Mouse (Mus musculus): ENCODE results near the gene 1700088E04Rik.

Gene 1700088E04Rik

DNA sequence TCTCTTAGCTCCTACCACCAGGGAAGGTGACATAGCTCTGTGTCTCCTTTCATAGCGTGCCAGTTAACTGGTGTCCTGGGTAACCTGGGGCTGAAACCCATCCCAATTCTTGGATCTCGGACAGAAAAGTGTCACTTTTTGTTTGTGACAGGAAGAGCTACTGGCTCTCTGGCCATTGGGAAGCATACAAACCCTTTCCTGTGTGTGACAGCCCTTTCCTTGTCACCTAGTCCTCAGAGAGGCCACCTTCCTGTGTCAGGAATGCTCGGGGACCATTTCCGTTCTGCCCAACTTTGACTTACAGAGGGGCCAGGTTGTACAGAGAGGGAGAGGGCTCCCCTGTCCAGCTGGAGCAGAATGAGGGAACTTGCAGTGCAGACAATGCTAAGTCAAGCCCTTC, 41.6 kb downstream of the 1700088E04Rik start:
- no peak for DNase-seq (ENCODE audit: low spot score)

DNA sequence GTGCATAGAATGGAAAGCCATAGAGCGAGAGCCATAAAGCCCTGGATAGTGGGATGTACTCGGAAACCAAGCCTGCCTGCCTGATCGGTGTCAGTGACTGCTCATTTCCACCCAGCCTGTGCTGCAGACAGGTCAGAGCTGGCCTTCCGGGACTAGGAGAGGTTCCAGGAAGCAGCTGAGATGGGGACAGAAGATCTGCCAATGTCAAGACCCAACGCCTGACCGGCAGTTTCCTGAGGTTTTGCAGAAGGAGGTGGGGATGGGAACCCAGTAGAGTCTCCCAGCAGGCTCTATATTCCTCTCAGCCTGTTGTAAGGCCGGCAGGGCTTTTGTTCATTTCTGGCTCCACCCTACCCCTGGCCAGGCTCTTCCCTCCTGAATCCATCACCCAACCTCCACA, 42.2 kb downstream of the 1700088E04Rik start:
- no peak for DNase-seq (ENCODE audit: low spot score)

DNA sequence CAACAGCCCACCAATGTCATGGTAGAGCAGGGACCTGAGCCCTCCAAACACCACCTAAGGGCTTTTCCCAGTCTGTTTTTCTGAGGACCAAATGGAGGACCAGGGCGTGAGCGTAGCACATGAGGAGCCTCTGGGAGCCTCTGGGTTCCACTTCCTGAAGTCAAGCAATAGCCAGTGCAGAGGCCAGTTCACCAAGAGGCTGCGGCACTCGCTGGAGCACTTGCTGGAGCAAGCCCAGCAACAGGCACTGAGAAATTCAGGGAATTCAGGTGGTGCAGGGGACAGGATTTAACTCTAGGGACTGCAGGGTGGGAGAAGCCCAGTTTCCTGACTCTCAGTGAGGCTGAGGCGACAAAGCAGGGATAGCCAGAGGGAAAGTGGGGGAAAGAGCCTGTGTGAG, 42.8 kb downstream of the 1700088E04Rik start:
- no peak for DNase-seq (ENCODE audit: low spot score)

DNA sequence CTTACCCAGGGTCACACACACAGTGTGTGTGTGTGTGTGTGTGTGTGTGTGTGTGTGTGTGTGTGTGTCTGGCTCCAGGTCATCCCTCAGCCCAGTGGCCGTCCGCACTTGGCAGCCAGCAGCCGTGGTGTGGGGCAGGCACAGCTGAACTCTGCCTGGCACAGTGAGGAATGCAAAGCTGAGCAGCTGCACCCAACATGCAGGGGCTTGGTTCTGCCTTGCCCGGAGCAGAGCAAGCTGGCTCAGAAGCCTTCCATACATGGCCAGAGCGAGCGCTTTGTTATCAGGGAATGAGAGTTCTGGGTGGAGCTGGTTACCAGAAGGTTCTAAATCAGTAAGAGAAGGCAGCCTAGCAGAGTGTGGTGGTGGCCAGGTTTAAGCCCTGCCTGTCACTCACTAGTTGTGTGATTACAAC, 43.4 kb downstream of the 1700088E04Rik start:
- peak; percentile 80 for DNase-seq (ENCODE audit: low spot score)

DNA sequence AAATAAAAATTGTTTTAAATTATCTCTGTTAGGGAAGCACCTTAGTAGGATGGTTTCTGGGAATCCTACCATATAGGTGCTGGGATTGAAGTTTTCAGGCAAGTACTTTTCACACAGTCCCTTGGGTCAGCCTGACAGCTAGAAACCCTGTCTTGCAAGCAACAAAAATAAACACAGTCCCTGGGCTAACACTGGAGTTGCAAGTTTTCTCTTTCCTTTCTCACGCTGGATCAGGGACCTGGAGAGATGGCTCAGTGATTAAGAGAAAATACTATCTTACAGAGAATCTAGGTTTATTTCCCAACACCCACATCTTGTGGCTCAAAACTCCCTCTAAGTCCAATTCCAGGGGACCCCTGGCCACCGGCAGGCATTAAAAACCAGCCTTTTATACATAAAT, 43.9 kb downstream of the 1700088E04Rik start:
- DNase-seq (ENCODE audit: low spot score): no peak

DNA sequence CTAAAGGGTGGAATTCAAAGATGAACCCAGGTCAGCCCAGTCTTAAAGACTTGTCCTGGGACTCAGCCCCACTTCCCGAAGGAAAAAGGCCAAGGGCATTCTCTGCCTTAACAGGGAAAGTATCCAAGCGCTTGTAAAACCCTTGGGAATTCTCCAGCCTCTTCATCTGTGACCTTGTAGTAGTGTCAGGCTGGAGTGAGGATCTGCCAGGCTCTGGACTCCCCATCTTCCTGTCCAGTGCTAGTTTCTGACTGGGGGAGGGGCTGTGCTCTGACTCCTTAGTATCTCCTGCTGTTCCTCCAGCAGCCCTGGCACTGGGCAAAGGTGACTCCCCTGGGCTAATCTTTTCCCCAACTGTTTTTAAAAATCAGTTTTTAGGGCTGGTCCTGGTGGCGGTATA, 44.5 kb downstream of the 1700088E04Rik start:
- DNase-seq (ENCODE audit: low spot score): peak; percentile 58

DNA sequence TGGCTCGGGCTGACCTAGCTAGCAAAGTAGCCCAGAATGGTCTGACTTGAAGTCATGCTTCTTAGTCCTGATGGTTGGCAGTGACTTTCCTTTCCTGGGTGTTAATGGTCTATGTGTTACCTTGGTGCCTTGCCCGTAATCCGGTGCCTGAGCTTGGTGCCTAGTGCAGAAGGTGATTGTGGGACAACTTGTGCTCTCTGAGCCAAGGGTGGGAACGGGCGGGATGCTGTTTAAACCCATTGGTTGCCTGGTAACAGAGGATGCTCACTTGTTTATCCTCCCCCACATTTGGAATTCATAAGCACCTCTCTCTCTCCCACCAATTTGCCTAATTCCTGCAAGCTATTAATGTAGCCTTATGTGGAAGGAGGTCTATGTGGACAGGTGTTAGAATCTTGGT, 45.6 kb downstream of the 1700088E04Rik start:
- DNase-seq (ENCODE audit: low spot score): no peak

DNA sequence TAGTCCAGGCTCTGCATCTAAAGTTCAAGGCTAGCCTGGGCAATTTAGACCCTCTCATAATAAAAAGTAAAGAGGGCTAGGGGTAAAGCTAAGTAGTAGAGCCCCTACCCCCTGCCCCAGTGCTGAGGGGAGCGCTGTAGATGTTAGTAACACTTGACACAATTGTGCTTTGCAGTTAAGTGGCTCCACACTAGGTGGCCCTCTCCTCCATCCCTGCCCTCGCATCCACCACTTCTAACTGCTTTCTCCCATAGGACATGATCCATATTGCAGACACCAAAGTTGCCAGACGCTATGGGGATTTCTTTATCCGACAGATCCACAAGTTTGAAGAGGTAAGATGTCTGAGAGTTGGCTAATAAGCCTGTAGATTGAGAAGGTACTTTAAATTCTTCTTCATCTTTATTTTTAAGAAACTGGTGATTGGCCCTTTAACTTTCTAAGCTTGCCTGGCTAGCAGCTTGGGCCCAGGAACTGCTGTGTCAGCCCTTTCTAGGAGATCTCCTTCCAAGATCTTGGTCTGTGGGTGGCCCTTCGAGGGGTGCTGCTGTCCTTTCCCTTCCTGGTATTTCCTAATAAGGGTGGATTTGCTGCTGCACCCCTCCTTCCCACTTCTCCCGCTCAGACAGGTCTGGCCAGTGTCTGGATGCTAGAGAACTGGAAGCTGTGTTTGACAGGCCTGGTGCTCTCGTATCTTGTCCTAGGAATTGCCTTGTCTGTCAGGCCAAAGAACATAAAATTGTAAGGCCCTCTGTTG, 47.8 kb downstream of the 1700088E04Rik start:
- peak; percentile 47 for DNase-seq (ENCODE audit: low spot score)

DNA sequence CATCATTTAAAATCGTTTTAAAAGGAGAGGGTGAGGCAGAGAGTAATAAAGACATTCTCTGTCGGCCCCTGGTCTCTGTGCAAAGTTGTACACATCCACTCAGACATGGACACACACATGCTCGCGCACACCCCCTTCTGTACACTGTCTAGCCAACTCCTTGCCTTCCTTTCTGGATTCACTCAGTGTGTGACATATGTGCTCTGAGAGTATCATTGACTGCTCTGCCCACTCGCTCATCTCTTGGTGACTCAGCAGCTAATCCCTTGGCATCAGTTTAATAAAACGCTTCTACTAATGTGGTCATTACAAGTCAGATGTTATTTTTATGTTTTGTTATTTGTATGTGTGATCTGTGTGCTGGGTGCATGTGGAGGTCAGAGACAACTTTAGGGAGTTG, 48.8 kb downstream of the 1700088E04Rik start:
- no peak for DNase-seq (ENCODE audit: low spot score)

DNA sequence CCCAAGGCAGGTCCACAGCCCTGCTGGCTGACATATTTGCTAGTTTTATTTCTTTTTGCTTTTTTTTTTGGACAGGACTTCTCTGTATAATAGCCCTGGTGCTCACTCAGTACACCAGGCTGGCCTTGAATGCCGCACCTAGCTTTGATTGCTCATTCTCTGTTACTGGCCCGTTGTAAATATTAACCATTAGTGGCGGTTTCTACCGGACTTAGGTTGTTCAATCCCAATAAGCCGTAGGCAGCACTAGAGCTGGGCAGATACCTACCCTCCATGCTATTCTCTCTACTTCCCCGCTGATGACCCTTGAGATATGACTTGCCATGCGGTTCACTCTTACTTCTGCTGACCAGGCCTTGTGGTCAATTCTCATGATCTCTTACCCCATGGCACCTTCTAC, 61.5 kb downstream of the 1700088E04Rik start:
- DNase-seq (ENCODE audit: low spot score): no peak

Measured in adipocyte (in vitro differentiated cells).